Mouse (Mus musculus): ENCODE data around the gene Kmt5c.

Gene Kmt5c

DNA sequence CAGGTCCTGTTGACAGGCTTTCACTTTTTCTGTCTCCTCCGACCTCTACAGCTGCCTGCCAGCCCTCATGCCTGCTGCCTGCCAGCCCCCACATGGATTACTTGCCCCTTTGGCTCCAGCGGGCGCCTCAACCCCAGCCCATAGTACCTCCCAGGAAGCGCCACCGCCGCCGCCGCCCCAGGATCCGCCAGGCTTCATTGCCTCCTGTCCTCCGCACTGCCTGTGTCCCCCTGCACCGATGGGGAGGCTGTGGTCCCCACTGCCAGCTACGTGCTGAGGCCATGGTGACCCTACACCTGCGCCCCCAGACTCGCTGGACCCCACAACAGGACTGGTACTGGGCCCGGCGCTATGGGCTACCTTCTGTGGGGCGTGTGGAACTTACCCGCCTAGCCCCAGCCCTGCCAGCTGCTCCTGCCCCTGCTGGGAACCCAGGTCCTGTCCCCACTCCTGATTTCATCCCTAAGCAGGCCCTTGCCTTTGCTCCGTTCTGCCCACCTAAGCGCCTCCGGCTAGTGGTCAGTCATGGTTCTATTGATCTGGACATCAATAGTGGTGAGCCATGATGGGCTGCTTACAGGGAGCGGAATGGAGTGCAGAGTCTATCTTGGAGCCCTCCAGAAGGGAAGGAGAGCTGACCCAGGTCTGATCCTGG, 6.5 kb downstream of the Kmt5c start:
- DNase-seq (ENCODE audit: low spot score), result no peak

DNA sequence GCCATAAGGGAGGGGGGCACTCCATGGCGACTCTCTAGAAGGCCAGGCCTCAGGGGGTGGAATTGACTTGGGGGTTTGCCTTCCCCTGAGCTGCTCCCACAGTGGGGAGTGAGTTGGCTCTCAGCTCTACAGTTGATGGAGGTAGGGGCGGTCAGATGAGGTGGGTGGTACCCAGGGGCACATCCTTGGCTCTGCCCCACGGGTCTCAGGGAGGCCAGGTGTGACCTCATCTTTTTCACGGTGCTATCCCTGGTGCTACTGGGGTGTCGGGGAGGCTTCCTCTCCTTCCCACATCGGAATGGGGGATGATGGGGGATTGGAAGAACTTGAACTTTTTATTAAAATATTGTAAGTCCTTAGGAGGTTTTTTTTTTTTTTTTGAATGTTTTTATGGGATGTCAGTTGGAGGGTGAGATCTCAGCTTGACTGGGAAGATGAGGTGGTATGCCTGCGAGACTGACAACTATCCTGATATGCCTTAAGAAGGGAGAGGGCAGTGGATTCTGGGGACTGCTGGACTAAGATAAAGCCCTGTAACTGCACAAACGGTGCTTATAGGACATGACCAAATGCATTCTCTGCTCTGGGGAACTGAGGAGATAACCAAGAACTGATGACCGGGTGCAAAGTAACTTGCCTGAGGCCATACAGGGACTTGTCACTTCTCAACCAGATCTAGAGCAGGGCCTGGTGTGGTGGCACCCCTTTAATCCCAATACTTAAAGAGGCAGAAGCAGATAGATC, 7.4 kb downstream of the Kmt5c start:
- DNase-seq (ENCODE audit: low spot score), result no peak

DNA sequence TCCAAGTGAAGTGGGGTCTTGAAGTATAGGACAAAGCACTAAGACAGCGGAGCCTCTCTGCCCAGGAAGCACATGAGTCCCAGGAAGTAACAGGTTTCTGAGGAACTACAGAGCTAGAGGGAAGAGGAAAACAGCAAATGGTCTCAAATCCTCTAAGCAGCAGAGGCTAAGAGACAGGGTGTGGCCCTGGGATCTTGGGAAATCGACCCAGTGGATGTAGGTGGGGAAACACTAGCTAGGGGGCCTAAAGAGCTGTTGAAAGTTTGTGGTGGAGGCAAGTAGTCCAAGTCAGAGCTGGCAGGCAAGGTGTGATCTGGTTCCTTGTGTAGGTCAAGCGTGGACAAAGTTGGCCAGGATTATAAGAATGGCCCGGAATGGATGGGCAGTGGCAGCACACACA, 8.4 kb downstream of the Kmt5c start:
- no peak for DNase-seq (ENCODE audit: low spot score)

DNA sequence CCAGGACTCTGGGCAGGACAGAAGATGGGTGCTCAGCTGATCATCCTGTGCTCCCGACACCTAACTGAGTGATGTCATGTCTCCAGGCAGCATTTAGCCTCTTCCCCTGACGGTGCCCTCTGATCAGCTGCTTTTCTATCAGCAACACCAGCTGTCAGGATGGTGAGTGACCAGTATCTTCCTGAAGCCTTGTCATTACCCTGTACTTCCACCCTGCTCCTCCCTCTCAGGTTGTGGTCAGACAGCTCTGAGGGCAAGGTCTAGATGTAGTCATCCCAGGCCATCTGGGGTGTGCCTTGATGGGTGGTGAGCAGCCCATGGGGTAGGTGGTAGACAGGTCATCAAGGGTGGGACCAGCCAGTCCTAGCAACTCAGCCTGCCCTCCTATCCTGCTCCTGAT, 9.3 kb downstream of the Kmt5c start:
- DNase-seq (ENCODE audit: low spot score), result no peak

DNA sequence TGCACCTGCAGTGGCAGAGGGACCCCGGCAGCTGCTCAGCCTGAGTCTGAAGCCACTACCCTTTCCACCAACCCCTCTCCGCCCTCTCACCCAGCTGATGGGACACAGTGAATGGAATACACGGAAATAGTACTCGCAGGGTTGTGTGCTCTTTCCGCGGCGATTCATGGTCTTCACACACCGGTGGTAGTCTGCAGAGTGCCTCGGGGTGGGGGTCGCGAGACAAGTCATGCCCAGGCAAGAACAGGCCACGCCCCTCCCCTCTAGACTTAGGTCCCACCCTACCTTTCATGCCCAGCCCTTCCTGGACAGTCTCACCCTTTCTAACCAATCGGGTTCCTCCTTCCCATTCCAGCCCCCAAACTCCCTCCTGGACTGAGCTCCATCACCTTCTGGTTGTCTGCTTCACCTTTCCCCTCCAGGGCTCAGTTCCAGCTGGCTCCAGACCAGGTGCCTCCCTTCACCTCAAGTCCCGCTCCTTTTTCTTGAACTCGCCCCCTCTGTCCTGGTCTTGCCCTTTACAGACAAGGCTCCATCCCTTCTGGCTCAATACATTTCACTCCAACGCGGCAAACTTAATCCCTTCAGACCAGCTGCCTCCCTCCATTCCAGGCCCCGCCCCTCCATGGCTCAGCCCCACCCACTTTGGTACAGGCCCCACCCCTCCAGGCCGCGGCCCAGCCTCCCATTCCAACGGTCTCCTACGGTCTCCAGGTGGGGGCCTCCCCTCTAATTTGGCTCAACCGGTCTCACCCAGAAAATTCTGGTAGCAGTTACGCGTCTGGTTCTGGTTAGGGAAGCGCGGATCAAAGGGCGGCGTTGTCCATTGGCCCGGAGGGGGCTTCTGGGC, 12.3 kb downstream of the Kmt5c start:
- DNase-seq (ENCODE audit: low spot score), result peak; percentile 66

DNA sequence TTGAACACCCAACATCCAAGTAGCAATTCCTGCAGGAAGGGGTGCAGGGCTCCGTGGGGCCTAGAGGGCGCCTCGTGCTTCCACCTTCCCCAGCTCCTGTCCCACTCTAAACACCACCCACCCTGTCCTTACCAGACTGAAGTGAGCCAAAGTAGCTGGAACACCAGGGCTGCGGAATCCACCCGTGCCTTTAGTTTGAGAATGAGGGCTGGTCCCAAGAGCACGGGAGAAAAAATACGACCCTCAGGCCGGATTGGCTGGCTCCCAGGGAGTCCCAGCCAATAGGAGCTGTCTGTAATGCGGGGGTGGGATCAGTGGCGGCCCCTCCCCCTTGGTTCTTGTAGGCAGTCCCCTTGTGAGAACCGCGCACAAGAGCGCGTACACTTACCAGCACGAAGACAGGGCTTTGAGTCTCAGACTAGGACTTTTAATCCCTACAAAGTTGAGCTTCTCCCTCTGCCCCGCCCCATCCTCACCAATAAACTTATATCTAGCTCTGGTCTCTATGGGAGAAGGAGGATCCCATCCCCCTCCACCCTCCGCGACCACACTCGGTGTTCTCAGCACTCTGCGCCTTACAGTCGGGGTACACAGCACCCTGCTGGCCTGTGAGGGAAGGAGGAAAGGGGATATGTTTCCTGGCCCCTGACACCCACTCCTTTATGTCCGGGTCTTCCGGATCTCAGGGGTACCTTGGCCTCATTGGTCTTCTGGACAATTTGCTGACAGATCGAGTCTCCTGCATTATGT, 13.1 kb downstream of the Kmt5c start, which contains the start of gene Cox6b2:
Gene Cox6b2 (minus strand): TSS at position 274 of the 750 bp plus-strand sequence.
- peak; percentile 62 for DNase-seq (ENCODE audit: low spot score)

DNA sequence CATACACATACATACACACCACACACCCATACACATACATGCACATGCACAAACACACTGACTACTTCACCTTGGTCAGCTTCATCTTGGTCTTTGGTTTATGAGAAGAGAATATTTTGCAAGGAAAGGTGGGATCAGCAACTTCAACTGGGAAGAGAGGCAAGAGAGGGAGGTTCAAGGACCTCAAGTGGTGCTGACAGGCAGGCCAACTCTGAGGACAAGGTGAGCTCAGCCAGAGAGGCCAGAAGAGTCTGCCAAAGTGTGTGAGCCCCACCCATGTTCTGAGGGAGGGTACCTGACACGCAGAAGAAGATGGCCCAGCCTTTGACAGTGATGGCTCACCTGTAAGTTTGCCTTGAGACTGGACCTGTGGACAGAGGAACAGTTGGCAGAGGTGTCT, 19.8 kb downstream of the Kmt5c start:
- no peak for DNase-seq (ENCODE audit: low spot score)

DNA sequence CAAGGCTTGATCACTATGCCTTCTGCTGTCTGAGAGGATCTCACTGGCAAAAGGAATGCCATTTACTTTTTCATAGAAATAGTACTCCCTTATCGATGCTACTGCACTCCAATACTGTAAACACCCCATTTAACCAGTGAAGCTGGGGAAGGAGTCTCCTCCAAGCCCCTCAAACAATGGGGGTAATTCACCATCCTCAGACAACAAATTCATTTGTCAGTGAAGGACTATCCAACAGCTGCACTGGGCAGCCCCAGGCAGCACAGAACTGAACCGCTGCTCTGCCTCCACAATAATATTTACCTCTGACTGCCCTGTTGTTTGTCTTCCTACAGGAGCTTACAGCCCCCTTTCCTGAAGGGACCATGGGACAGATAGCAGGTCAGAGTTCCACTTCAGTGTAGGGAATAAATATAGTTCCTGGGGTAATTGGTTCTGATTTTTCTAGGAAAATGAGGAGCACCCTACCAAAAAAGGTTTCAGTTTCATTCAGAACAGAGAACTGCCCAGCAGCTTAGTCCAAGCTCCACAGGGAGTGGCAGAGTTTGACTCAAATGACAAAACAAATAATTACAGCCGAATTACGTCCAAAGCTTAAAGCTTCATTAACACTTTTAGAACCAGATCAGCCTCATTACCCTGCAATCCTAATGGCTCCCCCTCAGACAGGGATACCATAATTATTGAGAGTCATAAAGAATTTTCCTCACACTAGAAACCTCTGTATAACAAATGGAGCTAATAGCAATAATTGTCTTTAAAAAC, 25.2 kb downstream of the Kmt5c start:
- no peak for DNase-seq (ENCODE audit: low spot score)

DNA sequence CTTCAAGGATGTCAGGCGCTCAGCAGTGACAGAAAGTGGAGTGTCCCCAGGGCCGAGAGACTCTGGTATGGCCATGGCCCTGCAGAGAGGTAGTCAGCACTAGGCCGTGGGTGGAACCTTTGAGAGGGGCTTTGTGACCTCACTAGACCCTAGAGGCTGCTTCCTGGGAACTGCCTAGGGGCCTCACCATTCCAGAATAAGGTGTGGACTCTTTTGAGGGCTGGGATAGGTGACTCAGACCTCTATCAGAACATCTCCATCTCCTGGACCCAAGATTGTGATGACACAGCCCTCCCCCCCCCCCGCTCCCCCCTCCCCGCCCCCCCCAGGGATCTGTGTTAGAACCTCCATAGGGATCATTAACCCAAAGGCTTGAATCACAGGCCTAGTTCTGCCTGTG, 31.3 kb downstream of the Kmt5c start, which contains the start of gene Fam71e2:
Gene Fam71e2 (minus strand): TSS at position 101 of the 400 bp plus-strand sequence.
- DNase-seq (ENCODE audit: low spot score), result no peak

DNA sequence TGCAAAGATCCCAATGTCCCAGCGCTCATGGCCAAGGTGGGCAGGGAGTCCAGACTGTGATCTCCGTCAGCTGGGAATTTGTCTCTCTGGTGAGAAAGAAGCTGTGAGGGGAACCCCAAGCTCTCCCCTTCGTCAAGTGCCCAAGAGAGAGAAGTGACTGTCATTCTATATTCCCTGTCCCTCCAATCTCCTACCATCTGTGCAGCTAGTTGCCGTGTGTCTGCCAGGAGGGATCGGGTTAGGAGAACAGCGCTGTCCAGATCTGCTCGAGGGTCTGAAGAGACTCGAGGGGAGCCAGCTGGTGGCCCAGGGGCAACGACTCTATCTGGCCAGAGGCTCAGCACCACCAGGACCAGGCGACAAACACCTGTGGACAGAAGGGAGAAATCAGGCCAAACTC, 36.2 kb downstream of the Kmt5c start:
- no peak for DNase-seq (ENCODE audit: low spot score)

DNA sequence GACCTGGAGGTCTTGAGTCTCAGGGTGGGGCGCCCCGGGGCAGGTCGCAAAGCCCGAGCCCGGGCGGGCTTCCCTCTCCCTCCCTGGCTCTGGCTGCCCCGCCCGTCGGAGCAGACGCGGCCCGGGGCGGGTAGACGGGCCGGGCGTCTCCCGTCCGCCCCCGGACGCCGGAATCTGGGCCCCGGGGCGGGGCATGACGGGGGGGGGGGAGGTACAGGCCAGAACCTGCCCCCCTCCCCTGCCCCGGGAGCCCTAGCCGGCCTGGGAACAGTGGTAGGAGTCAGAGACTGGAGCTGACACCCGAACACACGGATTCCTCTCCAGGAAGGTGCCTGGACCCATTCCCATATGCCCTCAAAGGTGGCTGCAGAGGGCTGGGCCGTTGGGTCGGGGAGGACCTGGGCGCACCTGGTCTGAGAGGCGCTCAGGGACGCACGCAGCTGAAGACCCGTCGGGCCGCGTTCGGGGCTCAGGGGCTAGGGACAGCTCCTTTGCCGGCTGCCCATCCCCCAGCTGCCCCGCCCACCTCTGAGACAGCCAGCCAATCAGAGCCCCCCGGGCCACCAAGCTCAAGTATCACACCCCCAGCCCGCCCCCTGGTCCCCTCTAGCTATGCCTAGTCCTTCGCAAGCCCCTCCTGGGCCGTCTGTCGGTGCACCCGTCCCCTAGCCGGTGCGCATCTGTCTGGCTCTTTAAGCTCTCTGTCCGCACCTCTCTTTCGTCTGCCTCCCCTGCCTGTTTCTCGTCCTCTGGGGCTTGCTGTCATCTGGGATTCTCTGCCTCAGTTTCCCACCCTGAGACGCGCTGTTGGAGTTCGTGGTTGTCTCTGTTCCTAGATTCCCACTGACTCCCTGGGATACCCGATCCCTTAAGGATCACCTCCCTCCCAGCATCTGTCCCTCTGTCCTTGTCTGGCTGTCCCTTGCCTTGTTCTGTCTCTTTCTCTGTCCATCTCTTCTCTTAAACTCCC, 37.2 kb downstream of the Kmt5c start:
- no peak for DNase-seq (ENCODE audit: low spot score)

DNA sequence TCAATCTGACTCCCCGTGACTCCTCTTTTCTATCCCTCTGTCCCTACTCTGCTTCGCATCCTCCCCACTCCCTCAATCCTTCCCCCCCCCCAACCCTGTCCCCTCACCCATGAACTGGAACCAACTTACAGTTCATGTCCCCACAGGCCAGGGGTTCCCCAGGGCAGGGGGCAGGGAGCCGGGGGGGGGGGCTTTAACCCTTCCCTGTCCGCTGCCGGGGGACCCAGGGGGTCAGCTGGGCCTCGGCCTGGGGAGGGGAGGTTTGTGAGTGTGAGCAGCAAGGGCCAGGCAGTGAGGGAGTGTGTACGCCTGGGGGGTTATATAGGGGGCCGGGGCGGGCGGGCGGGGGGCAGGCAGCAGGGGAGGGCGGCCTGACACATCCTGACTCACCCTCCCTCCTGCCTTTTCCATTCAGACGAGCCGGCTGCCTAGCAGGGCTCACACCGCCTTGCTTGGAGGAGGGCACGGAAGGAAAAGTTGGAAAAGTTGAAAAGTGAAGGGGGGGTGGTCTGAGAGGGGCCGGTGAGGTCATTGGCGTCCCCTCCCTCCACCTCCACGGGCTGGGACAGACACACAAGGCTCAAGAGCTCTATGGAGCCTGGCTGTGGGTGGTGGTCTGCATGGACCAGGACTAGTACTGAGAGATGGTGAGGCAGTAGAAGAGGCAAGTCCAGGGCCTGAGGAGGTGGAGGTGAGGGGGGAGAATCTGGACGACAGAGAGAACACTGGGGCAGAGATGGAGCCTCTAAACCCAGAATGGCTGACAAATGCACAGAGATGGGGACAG, 38.1 kb downstream of the Kmt5c start:
- DNase-seq (ENCODE audit: low spot score), result no peak

DNA sequence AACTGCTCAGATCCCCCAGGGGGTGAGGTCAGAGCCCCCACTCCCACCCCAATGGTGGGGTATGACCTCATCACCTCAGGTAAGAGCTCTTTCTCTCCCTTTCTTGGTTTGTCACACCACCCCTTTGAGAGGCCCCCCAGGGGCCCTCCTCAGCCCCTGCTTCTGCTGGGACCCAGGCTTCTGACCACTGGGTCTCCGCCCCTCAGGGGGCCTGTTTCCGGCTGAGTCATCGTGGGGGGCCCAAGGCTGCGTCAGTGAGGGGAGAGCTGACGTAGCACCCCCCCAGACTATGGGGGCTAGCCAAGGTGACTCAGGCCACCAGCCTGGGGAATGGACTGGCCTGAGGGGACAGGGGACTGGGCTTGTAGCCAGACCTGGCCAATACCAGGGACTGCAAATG, 40.0 kb downstream of the Kmt5c start:
- no peak for DNase-seq (ENCODE audit: low spot score)

DNA sequence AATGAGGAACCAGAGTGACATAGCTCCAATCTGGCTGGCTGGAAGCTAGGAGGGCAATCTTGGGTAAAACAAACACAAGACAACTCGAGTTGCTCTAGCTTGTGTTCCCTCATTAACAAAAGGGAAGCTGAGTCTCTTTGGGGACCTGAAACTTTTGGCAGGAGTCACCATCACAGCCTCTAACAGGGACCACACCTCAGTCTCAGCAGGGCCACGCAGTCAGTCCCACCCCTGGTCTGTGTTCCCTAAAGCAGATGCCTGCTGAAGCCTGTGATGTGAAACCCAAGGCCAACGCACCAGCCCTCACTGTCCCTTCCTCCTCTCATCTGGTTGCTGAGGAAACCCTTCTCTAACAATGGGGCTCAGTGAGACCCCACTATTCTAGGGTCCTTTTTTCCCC, 42.2 kb downstream of the Kmt5c start:
- no peak for DNase-seq (ENCODE audit: low spot score)

DNA sequence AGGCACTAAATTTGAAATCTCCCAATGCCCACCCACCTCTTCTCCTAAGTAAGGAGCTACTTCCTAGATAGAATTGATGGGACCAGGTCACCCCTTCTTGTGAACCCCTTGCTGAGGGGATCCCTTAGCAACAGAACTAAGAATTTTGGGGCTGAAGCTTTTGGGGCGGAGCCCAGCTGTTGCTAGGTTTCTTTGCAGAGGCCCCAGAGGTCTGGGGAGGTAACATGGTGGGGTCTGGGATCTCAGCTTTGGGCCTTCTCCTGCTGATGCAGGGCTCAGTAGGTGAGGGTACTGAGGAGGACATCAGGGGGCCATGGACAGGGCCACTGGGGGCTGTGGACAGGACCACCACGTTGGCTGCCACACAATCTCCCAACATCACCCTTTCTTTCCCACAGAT, 42.8 kb downstream of the Kmt5c start, which contains the start of the genes Il11 and Tmem190:
Gene Il11 (minus strand): TSS at position 101 of the 400 bp plus-strand sequence.
Gene Tmem190 (plus strand): TSS at position 179 of the 400 bp plus-strand sequence.
- no peak for DNase-seq (ENCODE audit: low spot score)

DNA sequence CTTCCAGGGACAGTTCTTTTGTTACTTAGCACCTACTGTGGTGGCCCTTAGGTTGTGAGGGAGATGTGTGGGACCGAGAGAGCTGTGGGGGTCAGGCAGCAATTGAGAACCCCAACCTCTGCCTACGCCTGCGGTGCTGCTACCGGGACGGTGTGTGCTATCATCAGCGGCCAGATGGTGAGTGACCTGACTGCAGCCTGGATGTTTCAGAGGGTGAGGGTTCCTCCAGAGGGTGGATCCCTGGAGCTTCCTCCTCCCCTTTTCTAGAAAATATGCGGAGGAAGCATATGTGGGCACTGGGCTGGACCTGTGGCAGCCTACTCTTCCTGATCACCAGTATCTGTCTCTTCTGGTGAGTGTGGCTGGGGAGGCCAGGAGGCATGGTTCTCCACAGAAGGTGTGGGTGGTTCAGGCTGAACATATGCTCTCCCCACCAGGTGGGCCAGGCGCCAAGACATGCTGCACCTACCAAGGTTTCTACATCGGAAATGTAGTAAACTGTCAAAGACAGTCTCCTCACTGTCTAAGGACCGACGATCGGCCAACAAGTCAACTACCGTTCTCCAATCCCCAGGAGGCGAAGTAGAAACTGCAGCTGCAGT, 43.9 kb downstream of the Kmt5c start:
- DNase-seq (ENCODE audit: low spot score), result no peak

DNA sequence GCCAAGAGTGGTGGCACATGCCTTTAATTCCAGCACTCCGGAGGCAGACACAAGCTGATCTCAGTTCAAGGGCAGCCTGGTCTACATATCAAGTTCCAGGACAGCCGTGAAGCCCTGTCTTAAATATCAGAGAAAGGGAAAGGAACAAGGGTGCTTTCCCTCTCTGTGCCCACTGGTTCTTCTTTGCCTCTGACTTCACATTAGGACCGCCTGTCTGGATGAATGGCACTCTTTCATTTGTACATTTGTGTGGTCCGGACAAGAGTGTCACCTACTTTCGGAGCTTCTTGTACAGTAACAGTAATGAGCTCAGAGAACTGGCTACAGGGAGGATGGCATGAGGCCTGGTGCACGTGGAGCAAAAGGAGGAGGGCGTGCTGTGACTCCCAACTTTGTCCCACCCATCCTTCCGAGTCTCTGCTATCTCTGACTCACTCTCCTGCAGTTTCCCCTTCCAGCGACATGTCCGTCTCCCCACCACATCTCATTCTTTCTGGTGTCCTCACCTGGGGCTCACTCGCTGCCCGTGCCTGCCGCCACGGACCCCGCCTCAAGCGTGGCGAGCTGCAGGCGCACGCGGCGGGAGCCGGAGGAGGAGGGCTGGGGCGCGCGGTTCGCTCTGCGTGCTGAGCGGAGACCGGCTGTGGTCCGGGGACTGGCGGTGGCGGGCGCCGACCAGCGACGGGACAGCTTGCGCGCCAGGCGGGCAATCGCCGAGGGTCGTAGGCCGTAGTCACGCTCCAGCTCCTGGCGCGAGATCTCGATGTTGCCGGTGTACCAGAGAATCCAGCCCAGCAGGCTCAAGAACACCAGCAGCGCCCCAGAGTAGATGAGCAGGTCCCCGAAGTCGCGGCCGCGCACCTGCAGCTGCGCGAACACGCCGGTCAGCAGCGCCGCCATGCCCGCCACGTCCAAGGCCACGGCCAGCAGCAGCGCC, 48.9 kb downstream of the Kmt5c start:
- DNase-seq (ENCODE audit: low spot score), result peak; percentile 48
